Mouse (Mus musculus) adipocyte (in vitro differentiated cells): ENCODE data around the gene Gimap1.

ENCODE experiments used
- DNase-seq: peaks from one replicate; pipeline ENCODE4 v3.0.0-alpha.2; 2016; ENCODE audit warnings: low spot score

Gimap1 gene

DNA sequence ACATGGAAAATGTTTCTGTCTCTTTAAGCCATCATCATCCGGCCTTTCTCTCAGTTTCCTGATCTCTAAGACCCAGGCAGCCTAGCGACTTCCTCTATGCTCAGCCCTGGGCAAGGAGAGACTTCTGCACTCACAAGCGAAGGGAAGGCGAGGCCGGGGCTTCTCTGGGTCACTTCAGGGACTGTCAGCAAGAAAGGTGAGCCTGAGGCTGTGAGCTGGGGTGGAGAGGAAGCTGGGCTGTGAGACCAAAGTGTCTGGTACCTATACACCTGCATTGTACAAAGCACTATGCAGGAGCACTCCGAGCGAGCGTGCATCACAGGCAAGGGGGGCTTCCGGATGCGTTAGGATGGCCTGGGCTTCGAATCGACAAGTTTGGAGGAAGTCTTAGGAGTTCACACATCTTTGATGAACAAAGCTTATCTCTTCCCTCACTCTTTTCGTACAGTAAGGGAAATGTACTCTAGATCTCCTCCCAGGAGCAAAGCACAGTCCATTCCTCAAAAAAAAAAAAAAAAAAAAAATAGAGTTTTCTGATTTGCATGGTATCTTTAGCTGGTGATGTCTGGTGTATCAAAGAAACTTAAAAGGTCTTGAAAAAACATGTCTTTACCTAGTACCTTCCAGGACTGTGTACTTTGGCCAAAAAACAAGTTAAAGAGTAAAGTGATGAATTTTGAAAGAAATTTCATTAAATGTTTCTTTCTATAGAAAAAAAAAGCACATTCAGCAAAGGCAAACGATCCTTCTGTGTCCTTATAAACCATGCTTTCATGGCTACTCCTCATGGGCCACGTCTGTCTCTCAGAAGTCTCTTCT is at the start of gene Gimap1:
Gene Gimap1, plus strand, starts transcription at position 94 of the 819 bp plus-strand sequence.
- DNase-seq, result no peak

GRCm38 (mm10) chr6:48689320-48689719 is 49.5 kb upstream of the Gimap1 start:
- DNase-seq, result no peak

DNA sequence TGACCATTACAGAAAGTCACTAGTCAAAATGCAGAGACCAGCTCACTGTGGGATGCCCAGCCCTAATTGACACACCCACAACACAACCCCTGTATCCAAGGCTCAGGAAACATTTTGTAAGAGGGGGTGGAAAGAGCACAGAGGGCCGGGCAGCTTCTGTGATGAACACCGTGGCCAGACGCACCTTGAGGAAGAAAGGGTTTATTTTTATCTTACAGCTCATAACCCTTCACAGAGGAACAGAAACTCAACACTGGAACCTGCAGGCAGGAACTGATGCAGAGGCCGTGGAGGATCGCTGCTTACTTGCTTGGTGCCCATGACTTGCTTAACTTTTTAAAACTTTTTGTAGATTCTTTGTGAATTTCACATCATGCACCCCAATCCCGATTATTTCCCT is 45.9 kb upstream of the Gimap1 start:
- no peak for DNase-seq

- DNase-seq, result no peak
Measured at GRCm38 (mm10) chr6:48696830-48697554, 41.9 kb upstream of the Gimap1 start.

DNA sequence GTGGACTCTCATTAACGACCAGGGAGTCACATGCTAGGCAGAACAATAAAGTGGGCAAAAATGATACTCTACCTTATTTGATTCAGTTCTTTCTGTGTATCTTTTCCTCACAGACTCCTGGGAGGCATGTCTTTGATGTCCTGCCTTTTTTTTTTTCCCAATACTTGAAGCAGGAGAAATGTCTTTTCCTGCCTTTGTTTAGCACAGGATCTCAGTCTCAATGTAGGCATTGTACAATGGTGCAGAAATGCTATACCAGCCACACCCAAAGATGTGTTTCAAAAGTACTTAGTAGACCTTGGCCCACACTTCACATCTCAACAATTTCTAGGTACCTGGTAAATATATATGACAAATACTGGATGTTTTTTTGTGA is 41.3 kb upstream of the Gimap1 start:
- no peak for DNase-seq

DNA sequence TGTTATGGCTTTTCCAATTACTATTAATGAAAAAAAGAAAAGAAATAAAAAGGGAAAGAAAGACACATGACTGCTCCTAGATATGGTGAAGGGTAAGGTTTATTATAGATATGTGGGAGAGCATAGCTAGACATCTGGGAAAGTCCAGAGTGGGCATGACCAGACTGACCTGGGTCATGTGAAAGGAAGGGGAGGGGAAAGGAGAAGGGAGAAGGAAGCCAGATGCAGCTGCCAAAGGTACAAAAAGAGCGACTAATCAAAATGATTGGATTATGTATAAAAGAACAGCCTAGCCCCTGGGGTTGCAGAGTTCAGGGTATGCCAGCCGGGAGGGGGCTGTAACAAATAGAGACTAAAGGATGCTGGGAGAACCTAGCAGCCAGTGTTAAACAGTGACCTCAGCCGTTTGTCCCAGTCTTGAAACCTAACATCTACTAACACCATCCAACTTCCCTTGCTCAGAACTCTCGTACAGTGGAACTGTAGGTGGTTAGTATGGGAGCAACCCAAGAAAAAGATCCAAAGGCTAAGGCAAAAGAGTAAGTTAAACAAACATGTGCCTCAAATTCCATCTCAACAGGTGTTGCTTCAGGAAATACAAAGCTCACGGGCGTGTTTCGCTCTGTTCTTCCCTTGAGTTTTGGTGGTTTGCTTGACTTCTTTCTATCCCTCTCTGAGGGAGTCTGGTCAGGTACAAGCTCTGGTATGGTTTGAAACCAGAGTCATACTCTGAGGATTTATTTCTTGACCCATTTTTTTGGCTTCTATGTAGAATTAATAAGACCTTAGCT is 40.6 kb upstream of the Gimap1 start:
- no peak for DNase-seq

DNA sequence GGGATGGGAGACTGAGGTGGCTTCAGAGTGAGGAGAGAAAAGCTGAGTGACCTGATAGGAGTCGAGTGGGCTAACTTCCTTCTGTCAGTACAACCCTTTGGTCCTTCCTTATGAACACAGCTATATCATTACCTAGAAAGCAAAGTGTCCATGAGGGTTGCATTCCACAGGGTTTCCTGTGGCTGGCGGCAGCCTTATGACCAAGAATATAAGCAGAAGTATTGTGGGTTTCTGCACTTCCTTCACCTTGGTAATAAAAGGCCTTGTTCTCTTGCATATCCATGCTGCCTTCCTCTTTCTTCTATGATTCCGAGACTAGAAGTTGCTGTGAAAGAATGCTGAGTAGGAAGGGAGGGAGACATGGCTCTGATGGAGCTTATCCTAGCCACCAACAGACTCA is 40.0 kb upstream of the Gimap1 start:
- DNase-seq, result no peak

DNA sequence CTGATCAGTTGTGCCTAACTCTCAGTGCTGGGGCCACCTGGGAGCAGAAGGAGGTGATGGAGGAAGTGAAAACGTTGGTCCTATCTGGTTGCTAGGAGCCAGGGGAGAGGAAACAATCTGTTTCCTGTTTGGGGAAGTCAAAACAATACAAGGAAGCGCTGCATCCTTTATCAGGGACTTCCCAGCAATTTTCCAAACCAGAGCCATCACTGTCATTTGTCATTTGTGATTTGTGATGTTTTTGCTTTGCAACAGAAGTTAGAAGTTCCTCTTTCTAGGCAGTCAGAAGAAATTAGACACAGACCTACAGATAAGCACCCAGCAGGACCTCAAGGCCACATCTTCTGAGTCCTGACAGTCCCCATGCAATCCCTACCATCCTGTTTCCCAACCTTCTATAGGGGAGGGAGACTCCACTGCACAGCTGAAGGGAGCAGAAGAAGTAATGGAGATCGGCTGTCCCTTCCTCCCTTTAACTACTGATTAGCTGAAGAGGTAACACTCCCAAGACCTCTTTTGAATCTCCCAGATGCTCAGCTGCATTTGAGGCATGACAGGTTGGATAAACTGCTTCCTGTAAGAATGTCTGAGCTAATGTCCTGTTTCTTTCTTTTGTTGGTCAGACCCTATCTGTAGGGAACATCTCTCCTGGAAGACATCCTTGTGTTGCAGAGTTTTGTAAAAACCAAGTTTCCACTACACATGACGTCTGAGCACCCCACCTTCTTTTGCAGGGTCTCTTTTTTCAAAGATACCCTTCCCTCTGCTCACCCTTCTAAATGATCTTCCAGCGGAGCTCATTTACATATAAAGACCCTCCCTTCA is 38.4 kb upstream of the Gimap1 start:
- DNase-seq, result no peak

DNA sequence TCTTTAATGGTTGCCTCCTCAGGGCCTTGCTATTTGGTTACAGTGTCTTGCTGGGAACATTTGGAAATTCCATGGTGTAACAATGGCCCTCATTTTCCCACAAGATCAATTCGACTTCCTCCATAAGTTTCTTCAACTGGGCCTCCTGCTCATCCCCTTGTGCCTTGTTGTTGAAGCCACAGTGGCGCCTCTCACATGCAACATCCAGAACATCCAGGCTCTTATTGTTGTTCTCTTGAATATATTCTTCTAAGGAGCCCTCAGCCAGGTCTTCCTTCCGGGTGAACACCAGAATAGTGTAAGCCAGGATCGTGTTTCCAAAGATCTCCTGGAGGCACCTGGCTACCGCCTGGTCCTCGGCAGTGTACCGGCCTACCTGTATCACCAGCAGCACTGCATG is 36.7 kb upstream of the Gimap1 start:
- no peak for DNase-seq

GRCm38 (mm10) chr6:48702601-48703000 is 36.3 kb upstream of the Gimap1 start:
- no peak for DNase-seq

DNA sequence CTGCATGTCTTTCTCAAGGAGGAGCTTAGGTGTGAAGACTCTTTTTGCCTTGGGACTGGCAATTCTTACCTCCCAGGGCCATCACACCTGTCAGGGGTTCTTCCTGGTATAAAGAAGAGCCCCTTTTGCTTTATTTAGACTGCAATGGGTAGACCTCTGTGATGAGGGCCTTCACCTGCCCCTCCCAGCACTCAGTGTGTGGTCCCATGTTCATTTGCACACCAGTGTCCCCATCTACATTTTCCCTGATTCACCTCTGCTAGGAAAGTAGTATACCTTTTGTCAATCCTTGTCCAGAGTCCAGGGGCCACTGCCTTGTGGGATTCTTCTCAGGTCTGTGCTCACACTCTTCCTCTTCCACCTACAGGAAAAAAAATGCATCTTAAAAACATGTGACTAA is 34.7 kb upstream of the Gimap1 start:
- no peak for DNase-seq

GRCm38 (mm10) chr6:48706130-48706529 is 32.7 kb upstream of the Gimap1 start:
- no peak for DNase-seq

DNA sequence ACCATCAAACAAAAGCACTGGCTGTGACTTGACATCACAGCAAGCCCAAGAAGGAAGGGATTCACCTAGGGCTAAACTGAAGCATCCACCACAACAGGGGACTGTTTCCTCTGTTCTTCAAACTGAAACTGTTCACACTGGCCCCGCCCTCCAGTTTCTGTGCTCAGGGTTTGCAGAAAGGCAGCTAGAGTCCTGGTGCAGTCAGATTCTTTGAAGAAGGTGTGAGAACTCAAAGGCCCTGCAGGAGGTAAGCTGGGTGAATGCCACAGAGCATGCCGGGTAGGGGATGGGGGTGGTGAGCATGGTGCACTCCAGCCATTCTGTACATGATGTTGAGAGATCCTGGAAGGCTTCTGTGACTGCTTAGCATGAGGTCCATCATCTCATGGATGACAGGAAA is 20.4 kb upstream of the Gimap1 start, which contains the start of the genes Gm28053 and Gimap7:
Gene Gm28053, plus strand, starts transcription at position 153 of the 400 bp plus-strand sequence.
Gene Gimap7, plus strand, starts transcription at position 167 of the 400 bp plus-strand sequence.
- DNase-seq, result no peak

DNA sequence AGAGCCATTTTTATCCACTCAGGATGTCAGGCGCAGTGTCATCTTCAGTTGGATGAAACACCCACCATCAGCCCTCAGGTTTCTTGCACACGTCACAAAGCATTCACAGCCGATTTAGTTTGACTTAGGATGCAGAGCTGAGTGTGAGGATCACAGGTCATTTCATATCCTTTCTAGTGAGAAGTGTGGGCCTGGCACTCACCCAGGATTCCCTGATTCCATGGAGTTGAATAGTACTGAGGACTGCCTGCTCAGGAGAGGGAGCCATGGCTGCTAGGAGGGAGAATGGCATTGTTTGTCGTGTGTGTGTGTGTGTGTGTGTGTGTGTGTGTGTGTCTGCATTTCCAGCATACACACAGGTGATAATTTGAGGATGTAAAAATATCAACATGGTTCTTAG is 18.5 kb upstream of the Gimap1 start:
- no peak for DNase-seq

DNA sequence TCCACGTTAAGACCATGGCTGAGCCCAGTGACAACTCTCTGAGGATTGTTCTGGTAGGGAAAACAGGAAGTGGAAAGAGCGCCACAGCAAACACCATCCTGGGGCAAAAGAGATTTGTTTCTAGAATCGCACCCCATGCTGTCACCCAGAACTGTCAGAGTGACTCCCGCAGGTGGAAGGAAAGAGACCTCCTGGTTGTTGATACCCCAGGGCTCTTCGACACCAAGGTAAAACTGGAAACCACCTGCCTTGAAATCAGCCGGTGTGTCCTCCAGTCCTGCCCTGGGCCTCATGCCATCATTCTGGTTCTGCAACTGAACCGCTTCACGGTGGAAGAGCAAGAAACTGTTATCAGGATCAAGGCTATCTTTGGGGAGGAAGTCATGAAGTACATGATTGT is 15.4 kb upstream of the Gimap1 start:
- DNase-seq, result no peak

DNA sequence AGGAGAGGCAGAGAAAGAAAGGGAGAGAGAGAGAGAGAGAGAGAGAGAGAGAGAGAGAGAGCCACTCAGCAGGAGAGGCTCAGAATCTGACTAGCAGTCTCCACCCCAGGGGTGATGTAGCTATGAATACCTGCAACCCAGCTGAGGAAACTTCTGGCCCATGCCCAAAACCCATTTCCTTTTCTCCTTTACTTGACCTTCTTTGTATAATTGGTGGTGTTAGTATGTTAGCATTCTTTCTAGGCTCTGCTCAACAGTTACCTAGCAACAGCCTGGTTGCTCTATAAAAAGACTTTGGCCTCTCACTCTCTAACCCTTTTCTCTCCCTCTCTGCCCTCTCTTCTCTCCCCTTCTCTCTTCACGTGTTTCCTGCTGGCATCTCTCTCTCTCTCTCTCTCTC is 13.4 kb upstream of the Gimap1 start:
- no peak for DNase-seq

- DNase-seq, result no peak
Measured at GRCm38 (mm10) chr6:48727761-48728160, 11.1 kb upstream of the Gimap1 start.

GRCm38 (mm10) chr6:48732864-48733304 is 6.0 kb upstream of the Gimap1 start:
- DNase-seq, result no peak

DNA sequence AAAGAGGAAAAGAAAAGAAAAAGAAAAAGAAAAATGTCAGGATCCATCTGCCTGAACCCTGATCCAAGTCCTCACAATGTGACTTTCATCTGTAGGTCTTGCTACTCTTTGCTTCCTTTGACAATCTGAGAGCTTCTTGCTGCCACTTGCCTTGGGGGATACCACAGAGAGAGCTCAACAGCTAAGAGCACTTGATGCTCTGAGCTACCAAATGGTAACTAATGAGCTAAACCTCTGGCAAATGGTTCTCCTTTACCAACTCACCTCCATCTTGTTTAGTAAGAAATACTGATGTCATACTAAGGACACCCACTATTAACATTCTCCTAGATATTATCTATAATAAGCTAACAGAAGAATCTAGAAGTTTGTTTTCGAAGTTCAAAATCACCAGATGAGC is 5.2 kb upstream of the Gimap1 start:
- DNase-seq, result no peak

GRCm38 (mm10) chr6:48737053-48737452 is 1.8 kb upstream of the Gimap1 start:
- no peak for DNase-seq

- DNase-seq, result peak; percentile 12
Measured at GRCm38 (mm10) chr6:48737688-48738087, 1.2 kb upstream of the Gimap1 start.

DNA sequence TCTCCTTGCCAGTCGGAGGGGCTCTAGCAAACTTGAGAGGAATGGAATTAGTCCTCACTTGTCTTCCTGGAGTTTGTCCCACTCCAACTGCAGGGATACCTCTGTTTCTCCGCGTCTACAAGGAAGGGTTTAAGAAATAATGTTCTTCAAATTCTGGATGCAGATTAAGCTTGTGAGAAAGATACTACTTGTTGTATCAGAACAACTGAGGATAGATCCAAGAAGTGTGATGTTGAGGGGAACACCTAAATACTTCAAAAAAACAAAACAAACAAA is 864 bp downstream of the Gimap1 start:
- no peak for DNase-seq
